Mouse (Mus musculus) lung, adult 2 months (tissue): Measurements from ENCODE around the gene Dock8. TPM values are rescaled to one million over a fixed set of nuclear protein-coding genes. Genes with fewer than 3 reads are reported as not detected.
A peak's percentile ranks its signal among the peaks of the same experiment; 100 is the strongest.

Source experiments
- DNase-seq: peaks from one replicate; pipeline ENCODE4 v3.0.0; 2022
- H3K4me1 ChIP-seq: fragments of 200-500 bp; 2 replicates; pipeline ENCODE4 v1.6.1; 2011; ENCODE audit warnings: low read length; ENCODE audit not compliant: control insufficient read depth, insufficient read depth
- H3K4me3 ChIP-seq: fragments of 200-500 bp; replicated peaks from 2 replicates; pipeline ENCODE3; 2011; ENCODE audit warnings: low read depth, mild to moderate bottlenecking, control low read depth, low read length; ENCODE audit errors: extremely low read depth
- CTCF ChIP-seq: fragments of 200-500 bp; IDR thresholded peaks from 2 replicates; pipeline ENCODE4 v1.5.1; 2011; ENCODE audit warnings: mild to moderate bottlenecking, low read length, control low read depth; ENCODE audit not compliant: insufficient read depth
- POLR2A ChIP-seq: fragments of 200-500 bp; IDR thresholded peaks from 2 replicates; pipeline ENCODE4 v1.6.1; 2011; ENCODE audit warnings: low read depth, mild to moderate bottlenecking, control low read depth, low read length, borderline replicate concordance; ENCODE audit errors: extremely low read depth
- WGBS: fragments of 180-500 bp; shearing (Covaris S2); methylation state at CpG from one replicate; pipeline ENCODE4 v1.1.7; 2018; 5-methylcytosine and 5-hydroxymethylcytosine counted together
- polyA plus RNA-seq: library from polyadenylated mRNA; depleted of rRNA; stranded (reverse); fragments of >200 nt; gene quantifications from 2 replicates; pipeline ENCODE4 v1.2.3, GENCODE M21; 2012

The Dock8 gene
- polyA plus RNA-seq, 1 experiment, result 25.1 TPM

- no peak for TF ChIP-seq POLR2A
- TF ChIP-seq CTCF, result no peak
- peaks cover 5% of the 10 kb centered on the region for H3K4me1 ChIP-seq
- DNase-seq, result no peak
- no peak overlapping the region for H3K4me3 ChIP-seq
- WGBS, result 84% methylated on average over 6 of the region's 6 CpGs
These were observed 36.5 kb downstream of the Dock8 start for GRCm38 (mm10) chr19:25035825-25036224.

GRCm38 (mm10) chr19:25036784-25037183 is 37.5 kb downstream of the Dock8 start:
- TF ChIP-seq CTCF (no peak), POLR2A (no peak)
- Histone ChIP-seq H3K4me1 (peaks cover 5% of the 10 kb centered on the region), H3K4me3 (no peak overlapping the region)
- DNase-seq, result no peak
- WGBS, result 58% methylated on average over 5 of the region's 5 CpGs

- 61% methylated on average over 4 of the region's 4 CpGs for WGBS
- no peak overlapping the region for H3K4me3 ChIP-seq
- peaks cover 5% of the 10 kb centered on the region for H3K4me1 ChIP-seq
- peak; percentile 47 for DNase-seq
- no peak for TF ChIP-seq CTCF
- TF ChIP-seq POLR2A, result no peak
These were observed 37.9 kb downstream of the Dock8 start for GRCm38 (mm10) chr19:25037249-25037648.

GRCm38 (mm10) chr19:25038293-25038692 is 39.0 kb downstream of the Dock8 start:
- peaks cover 5% of the 10 kb centered on the region for H3K4me1 ChIP-seq
- 30% methylated on average over 6 of the region's 6 CpGs for WGBS
- no peak overlapping the region for H3K4me3 ChIP-seq
- TF ChIP-seq POLR2A, result no peak
- DNase-seq, result no peak

GRCm38 (mm10) chr19:25041209-25041608 is 41.9 kb downstream of the Dock8 start:
- TF ChIP-seq CTCF, result no peak
- no peak for TF ChIP-seq POLR2A
- WGBS, result 42% methylated on average over 6 of the region's 6 CpGs
- H3K4me1 ChIP-seq, result peaks cover 5% of the 10 kb centered on the region
- no peak for DNase-seq
- H3K4me3 ChIP-seq, result no peak overlapping the region

GRCm38 (mm10) chr19:25042973-25043372 is 43.6 kb downstream of the Dock8 start:
- peaks cover 3% of the 10 kb centered on the region for H3K4me1 ChIP-seq
- DNase-seq, result no peak
- H3K4me3 ChIP-seq, result no peak overlapping the region
- TF ChIP-seq POLR2A, result no peak
- TF ChIP-seq CTCF, result no peak
- WGBS, result 64% methylated on average over 11 of the region's 11 CpGs

- no peaks in the 10 kb centered on the region for H3K4me1 ChIP-seq
- H3K4me3 ChIP-seq, result no peak overlapping the region
- DNase-seq, result no peak
- no peak for TF ChIP-seq CTCF
- no peak for TF ChIP-seq POLR2A
- 40% methylated on average over 3 of the region's 3 CpGs for WGBS
These were observed 44.7 kb downstream of the Dock8 start for GRCm38 (mm10) chr19:25044057-25044456.

GRCm38 (mm10) chr19:25052355-25052754 is 53.0 kb downstream of the Dock8 start:
- H3K4me3 ChIP-seq, result no peak overlapping the region
- no peak for TF ChIP-seq CTCF
- no peak for TF ChIP-seq POLR2A
- 78% methylated on average over 7 of the region's 7 CpGs for WGBS
- H3K4me1 ChIP-seq, result no peaks in the 10 kb centered on the region
- no peak for DNase-seq

- H3K4me3 ChIP-seq, result no peak overlapping the region
- TF ChIP-seq POLR2A (no peak), CTCF (no peak)
- H3K4me1 ChIP-seq, result no peaks in the 10 kb centered on the region
- 69% methylated on average over 7 of the region's 7 CpGs for WGBS
- DNase-seq, result no peak
These were observed 53.8 kb downstream of the Dock8 start for GRCm38 (mm10) chr19:25053152-25053551.

- no peak overlapping the region for H3K4me3 ChIP-seq
These were observed 55.7 kb downstream of the Dock8 start for GRCm38 (mm10) chr19:25055025-25055424.

More at GRCm38 (mm10) chr19:25055025-25055424, 55.7 kb downstream of the Dock8 start:
- no peaks in the 10 kb centered on the region; the same call in 1 of the 2 replicates for H3K4me1 ChIP-seq
- 75% methylated on average over 7 of the region's 7 CpGs for WGBS
- DNase-seq, result no peak
- TF ChIP-seq CTCF (no peak), POLR2A (no peak)
